Mouse (Mus musculus): ENCODE data around the gene Cbr2.
A peak's percentile ranks its signal among the peaks of the same experiment; 100 is the strongest.

The Cbr2 gene

GRCm38 (mm10) chr11:120710672-120711071, 21.2 kb downstream of the Cbr2 start:
- no peak for DNase-seq

- peak; percentile 30 for DNase-seq
These were observed 22.4 kb downstream of the Cbr2 start for GRCm38 (mm10) chr11:120709551-120709950.

GRCm38 (mm10) chr11:120707969-120708368, 23.9 kb downstream of the Cbr2 start:
- DNase-seq, result no peak

GRCm38 (mm10) chr11:120707225-120707624, 24.7 kb downstream of the Cbr2 start:
- DNase-seq, result no peak

DNA sequence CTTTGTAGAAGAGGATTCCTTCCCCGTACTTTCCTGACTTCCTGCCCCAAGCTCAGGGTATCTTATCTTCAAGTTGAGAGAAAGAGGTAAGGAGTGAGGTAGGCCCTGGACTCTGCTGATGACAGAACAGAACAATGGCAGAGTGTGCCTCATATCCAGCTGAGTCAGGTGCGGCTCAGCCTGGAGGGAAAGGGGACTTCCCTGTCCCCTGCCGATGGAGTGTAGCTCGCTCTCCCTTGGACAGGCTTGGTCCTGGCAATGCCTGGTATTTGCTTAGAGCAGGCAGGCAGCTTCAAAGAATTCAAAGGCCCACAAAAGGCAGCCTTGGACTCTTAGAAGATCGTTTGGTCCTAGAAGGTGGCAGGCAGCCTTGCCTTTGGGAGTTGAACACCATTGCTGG, 25.8 kb downstream of the Cbr2 start:
- no peak for DNase-seq

DNA sequence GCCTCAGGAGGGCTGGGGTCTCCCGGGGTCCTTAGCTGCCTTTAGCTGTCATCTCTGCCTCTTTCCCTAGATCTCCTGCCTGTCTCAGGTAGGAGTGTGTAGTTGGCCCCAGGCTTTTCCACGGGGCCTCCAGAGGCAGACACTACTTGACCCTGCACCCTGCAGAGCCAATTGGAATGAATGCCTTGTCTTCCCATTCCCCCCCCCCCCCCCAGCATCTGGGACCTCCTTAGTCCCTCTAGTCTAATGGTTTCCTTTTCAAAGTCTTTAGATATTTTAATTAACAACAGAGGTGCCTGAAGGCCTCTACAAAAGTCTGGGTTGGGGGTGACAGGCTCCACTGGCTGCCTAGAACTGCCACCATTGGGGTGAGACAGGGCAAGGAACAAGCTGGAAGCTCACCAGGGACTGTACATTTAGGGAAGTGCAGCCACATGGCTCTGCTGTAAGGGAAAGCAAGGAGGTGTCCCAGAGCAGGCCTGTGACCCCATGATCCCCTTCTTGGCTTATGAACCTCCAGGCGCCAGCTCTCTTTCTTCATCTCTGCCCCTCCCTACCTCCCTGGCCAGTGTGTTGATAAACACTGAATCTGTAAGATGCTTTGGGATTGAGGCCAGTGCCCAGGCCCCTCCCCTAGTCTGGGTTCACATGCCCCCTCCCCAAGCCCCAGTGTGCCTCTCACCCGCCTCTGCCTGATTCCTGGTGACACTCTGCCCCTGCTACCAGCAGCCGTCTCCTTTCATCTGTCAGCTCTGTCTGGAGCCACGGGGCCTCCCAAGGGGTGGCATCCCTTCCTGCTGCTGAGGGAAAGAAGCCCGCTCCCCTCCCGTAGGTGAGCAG, 27.2 kb downstream of the Cbr2 start:
- no peak for DNase-seq

DNA sequence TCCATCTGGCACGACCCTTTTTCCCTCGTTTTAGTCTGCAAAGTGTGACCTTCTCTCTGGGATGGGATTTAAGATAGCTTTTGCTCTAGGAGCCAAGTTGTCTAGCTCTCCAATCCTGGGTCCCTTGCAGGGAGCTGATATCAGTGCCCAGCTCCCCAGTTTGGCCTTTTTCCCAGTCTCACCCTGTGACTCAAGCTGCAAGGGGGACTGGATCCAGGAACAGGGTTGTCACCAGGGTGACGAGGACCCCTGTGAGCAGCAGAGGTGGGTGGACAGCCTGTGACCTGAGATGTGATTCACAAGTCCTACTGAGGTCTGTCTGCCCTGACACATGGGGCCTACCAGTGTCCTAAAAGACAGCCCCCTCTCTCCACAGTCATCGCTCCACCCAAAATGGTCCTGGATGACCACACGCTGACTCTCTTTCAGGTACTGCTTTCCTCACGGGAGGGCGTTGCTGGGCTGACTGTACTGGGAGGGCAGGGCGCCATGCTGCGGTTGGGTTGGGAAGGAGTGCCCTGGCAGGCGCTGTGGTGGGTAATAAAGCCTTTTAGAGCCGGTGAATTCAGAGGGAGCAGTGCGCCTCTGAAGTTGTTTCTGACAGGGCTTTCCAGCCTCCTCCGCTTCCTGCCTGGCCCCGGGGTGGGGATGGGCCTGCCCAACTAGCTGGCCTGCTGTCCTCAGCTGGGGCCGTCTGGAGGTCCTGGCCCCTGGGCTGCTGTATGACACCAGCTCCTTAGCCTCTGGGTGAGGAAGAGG, 28.0 kb downstream of the Cbr2 start:
- DNase-seq, result no peak

DNA sequence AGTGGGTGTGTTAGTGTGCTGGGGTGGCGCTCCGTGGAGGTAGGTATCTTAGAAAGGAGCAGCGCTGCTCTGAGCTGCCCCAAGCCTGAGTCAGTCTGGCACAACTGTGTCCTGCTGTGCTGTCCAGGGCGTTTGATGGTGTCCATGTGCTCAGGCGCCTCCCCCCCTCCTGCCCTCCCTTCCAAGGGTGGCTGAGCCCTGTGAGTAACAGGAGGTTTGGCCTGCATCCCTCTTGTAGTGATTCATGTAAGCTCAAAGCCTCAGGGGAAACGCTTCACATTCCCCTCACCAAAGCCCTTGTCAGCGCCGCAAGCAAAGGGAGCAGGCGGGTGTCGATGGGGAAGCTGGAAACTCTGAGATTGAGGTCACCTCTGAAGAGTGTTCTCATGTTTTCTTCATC, 34.2 kb downstream of the Cbr2 start:
- peak; percentile 57 for DNase-seq

DNA sequence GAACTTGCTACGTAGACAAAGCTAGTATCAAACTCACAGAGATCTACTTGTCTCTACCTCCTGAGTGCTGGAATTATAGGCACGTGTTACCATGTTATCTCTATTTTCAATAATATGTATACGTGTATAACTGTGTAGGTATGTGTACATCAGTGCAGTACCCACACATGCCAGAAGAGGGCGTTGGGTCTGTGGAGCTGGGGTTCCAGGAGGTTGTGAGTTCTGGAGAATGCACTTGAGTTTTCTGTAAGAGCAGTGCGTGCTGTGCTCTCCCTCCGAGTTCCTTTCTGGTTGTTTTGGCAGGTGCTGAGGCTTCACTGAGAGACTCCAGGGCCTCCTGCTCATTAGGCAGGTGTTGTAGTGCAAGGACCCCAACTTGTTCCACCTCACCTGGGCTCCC, 35.3 kb downstream of the Cbr2 start:
- DNase-seq, result no peak

DNA sequence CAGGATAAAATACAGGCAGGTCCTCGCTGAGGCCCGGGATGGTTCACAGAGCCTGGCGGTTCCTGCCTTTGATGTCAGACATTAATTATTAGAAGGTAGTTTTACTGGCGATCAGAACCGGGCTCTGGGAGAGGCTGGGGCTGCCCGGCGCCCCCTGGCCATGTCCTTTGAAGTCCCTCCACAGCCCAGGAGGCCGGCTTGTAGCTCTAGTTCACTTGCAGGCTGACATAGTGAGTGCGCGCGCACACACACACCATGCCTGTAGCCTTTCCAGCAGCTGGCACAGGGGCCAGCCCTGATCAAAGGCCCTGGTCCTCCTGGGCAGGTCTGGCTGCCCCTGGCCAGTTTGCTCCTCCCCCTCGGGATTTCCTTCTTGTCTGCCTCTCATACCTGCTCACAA, 36.3 kb downstream of the Cbr2 start:
- peak; percentile 79 for DNase-seq

DNA sequence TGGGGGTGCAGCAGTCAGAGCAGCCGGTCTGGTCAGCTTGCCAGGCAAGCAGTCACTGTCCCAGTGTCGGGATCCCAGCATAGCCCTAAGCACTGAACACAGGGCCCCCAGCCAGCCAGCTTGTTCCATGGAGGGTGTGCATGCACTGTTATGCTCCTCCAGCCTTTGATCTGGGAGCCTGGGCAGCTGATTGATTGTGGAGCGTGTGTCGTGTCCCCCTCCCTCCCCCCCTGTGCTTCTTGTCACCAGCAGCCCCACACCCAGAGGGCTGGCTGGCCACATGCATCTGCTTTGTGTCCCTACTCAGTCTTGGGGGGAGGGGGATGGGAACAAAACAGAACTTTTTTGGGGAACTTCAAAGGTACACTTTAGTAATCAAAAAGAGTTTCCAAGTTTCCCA, 36.7 kb downstream of the Cbr2 start:
- DNase-seq, result no peak

GRCm38 (mm10) chr11:120693461-120693860, 38.5 kb downstream of the Cbr2 start:
- no peak for DNase-seq

DNA sequence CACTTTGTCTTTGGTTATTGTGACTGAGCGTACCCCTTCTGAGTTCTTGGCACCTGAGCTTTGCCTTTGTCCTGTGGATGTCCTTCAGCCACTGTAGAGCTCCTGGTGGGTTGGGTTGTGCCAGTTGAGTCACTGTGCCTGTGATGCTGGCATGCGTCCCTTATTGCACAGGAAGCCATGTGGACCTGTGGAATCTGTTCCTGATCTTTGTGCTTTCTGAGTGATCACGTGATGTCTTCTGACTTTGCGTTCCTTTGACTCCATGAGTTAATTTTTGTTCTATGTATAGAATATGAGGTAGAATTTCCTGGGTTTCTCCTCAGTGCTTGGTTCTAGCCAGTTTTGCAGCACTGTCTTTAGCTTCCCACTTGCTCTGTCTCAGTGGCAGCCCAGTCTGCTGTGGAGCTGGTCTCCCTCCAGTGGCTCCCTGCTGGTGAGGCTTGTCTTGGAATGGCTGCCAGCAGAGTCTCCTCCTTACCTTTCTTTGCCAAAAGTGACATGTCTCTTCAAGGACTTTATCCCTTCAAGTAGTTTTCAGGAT, 39.4 kb downstream of the Cbr2 start:
- peak; percentile 62 for DNase-seq

DNA sequence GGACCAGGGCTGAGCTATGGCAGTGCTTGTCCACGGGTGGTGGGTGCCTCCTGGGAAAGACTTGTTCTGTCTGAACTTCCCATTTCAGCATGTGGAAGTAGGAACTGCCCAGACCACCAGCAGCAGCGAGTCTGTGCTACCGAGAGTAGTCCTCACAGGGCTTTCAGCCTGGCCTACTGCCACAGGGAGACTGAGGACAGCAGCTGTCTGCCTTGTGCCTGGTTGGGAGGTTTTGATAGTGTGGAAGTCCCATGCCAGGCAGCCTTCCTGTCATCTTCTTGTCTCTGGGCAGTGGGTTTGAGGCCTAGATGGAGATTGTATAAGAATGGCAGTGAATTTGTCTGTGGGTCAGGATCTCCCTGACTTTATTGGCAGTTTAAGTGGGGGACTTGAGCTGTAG, 42.5 kb downstream of the Cbr2 start:
- DNase-seq, result no peak

GRCm38 (mm10) chr11:120686650-120687272, 45.2 kb downstream of the Cbr2 start:
- DNase-seq, result no peak

DNA sequence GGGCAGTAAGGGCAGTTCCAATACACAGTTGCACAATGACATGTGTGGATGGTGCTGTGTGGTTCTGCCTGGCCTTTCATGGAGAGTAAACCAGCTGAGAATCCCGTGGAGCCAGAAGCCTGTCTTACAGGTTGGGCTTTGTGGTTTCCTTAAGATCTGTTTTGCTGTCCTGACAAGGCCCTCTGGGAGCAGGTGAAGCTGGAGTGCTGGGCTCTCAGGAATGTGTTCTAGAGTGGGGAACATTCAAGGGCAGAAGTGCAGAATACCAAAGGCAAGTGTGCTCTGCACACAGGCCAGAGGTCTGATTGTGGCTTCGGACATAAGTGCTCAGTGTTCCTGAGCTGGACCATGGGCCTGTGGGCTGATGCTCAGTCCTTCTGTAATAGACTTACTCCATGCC, 47.3 kb downstream of the Cbr2 start:
- DNase-seq, result no peak

- DNase-seq, result no peak
These were observed 47.8 kb downstream of the Cbr2 start for GRCm38 (mm10) chr11:120684086-120684485.

DNA sequence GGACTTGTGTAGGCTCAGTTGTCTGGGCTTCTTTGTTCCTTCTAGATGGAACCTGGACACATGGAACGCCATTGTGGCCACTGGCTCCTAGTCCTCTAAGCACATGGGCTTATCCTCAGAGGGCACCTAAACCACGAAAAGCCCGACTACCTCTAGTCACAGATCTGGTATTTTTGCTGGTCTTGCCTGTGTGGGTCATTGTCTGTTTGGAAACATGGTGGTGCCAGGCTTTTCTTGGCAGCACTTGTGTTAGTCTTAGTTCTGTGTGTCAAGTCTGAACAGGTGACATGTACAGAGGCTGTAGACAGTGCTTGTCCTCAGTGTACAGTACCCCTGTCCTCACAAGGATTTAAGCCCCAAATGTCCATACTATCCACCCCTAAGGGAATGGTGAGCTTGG, 48.4 kb downstream of the Cbr2 start:
- DNase-seq, result no peak

DNA sequence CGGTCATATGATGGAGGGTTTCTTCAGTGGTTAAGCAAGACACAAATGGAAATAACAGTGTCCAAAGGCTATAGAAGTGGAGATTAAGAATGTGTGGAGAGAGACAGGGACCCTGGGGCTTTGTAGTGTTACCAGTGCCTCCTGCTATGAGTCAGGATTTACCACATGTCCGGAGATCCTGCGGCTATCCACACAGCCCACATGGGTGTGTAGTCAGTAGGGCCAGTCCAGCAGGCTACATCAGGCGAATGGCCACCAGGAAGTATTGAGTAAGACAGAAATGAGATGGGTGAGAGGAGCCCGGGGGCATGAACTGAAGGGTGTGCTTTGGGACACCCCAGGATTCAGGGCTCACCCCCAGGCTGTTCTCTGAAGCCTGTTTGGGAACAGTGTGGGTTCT, 49.2 kb downstream of the Cbr2 start:
- DNase-seq, result no peak

DNA sequence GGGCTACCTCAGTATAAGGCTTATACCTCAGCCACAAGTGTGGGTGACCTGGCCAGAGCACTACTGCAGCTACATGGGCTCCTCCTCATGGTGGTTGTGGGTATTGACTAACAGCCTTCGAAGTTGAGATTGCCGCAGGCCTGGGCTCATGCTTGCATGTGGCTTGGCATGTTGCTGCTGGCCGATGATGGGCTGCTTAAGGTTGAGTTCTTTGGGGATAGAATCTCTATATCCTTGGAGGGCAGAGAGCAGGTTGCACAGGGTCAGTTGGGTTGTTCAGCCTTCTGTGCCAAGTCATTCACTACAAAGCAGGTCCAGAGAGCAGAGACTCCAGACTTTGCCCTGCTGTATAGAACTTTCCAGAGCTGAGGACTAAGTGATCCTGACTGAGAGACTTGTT, 52.0 kb downstream of the Cbr2 start:
- peak; percentile 75 for DNase-seq

All from kidney, postnatal 14 days (tissue).